7 mouse cellular contexts compared by ENCODE assay signal in the genomic region with DNA sequence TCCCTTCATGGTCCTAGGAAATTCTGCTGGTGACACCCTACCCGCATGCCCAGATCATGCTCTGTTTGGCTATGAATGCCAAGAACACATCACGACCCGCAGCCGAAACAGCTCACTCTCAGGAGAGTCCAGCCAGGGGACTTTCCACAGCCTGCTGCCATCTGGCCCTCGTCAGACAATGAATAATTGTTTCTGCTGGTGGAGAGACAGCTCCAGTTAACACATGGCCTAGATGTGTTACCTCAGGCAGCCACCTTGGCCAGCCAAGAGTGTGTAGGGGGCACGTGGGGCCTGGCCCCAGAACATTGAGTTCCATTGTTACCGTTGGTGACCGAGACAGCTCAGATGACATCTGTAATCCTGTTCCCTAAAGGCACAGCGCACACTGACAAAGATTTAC.
DNase-seq lines count a peak whose midpoint lies in the region; ATAC-seq and TF ChIP-seq lines count a peak whose summit lies in the region.

No protein-coding gene starts in this region.

- no peak for TF ChIP-seq EP300 in stomach, postnatal 0 days (optimal IDR thresholded peaks at IDR 0.05)

- no peaks in the 10 kb centered on the region for H3K4me1 ChIP-seq in stomach, postnatal 0 days (replicated peaks; ENCODE audit: control insufficient read depth, insufficient read depth)

- H3K4me3 ChIP-seq in layer of hippocampus, adult 2 months, result no peak overlapping the region
- H3K4me3 ChIP-seq in stomach, postnatal 0 days (ENCODE audit: low read depth, low read length), result no peak overlapping the region

- intact Hi-C loops in left cerebral cortex, postnatal 4 days (cut with DNase I), result no loop called here

- TF ChIP-seq CTCF in layer of hippocampus, adult 2 months (conservative IDR thresholded peaks at IDR 0.05), result no peak
- no peak for TF ChIP-seq CTCF in stomach, postnatal 0 days (IDR thresholded peaks at IDR 0.05; ENCODE audit: low read depth)

- H3K27ac ChIP-seq in layer of hippocampus, adult 2 months, result peak overlapping the region; percentile 71
- H3K27ac ChIP-seq in stomach, postnatal 0 days (replicated peaks), result no peak overlapping the region

- peak; percentile 35; the same call in 1 of the 2 replicates for ATAC-seq in stomach, postnatal 0 days (ENCODE audit: low FRiP score, low TSS enrichment)

- H3K9me3 ChIP-seq in stomach, postnatal 0 days (ENCODE audit: control insufficient read depth, low read length), result no peaks in the 10 kb centered on the region

- WGBS in stomach, postnatal 0 days, result 43% methylated on average over 9 of the region's 9 CpGs

- no peaks in the 10 kb centered on the region for H3K36me3 ChIP-seq in stomach, postnatal 0 days (ENCODE audit: control insufficient read depth, insufficient read depth, low read length)

- peak; percentile 27 to 35 for DNase-seq in layer of hippocampus, adult 2 months (ENCODE audit: low spot score in 2 of 2)
- DNase-seq in layer of hippocampus, postnatal 25 days (ENCODE audit: extremely low spot score in 1 of 2, low spot score in 1 of 2), result no peak
- peak; percentile 56 to 73 for DNase-seq in cerebellum, postnatal 10 days
- DNase-seq in gonadal fat pad, adult 2 months (ENCODE audit: low read depth), result peak; percentile 49
- DNase-seq in left cerebral cortex, postnatal 4 days, result peak; percentile 65
- DNase-seq in stomach, postnatal 0 days (ENCODE audit: low spot score), result no peak
- DNase-seq in spleen, adult 18-20 months, result no peak

- H3K4me2 ChIP-seq in stomach, postnatal 0 days (replicated peaks; ENCODE audit: low read depth), result no peak overlapping the region

- no peak overlapping the region for H3K9ac ChIP-seq in stomach, postnatal 0 days (ENCODE audit: low read length)

- no peaks in the 10 kb centered on the region for H3K27me3 ChIP-seq in stomach, postnatal 0 days (ENCODE audit: control insufficient read depth, insufficient read depth, low read length)

Comparison
In these comparisons a context has a peak if more than half of its experiments do, and no peak if none do; other contexts are left out.
1. DNase-seq: peak in layer of hippocampus, adult 2 months (2 of 2), cerebellum, postnatal 10 days (2 of 2), gonadal fat pad, adult 2 months (single experiment) and left cerebral cortex, postnatal 4 days (single experiment); none in layer of hippocampus, postnatal 25 days (0 of 2), stomach, postnatal 0 days (single experiment) and spleen, adult 18-20 months (0 of 2).